Mouse (Mus musculus) lung, postnatal 10 days (tissue): ENCODE data around the gene Haus7.

Experiments
- DNase-seq: peaks from one replicate; pipeline ENCODE4 v3.0.0; 2021

Haus7 gene

GRCm38 (mm10) chrX:73458877-73459392 lies at the start of gene Haus7:
Gene Haus7 (minus strand): TSS chrX:73459044.
- peak; percentile 97 for DNase-seq

GRCm38 (mm10) chrX:73506577-73506976 lies 47.7 kb upstream of the Haus7 start:
- DNase-seq, result no peak

- no peak for DNase-seq
Measured at GRCm38 (mm10) chrX:73505130-73505735, 46.4 kb upstream of the Haus7 start.

GRCm38 (mm10) chrX:73496746-73497145 lies 37.9 kb upstream of the Haus7 start:
- no peak for DNase-seq

GRCm38 (mm10) chrX:73493567-73493966 lies 34.7 kb upstream of the Haus7 start:
- peak; percentile 84 for DNase-seq

- no peak for DNase-seq
Measured at GRCm38 (mm10) chrX:73490804-73491203, 32.0 kb upstream of the Haus7 start.

GRCm38 (mm10) chrX:73490186-73490585 lies 31.3 kb upstream of the Haus7 start:
- no peak for DNase-seq

GRCm38 (mm10) chrX:73486920-73487319 lies 28.1 kb upstream of the Haus7 start:
- no peak for DNase-seq

- DNase-seq, result no peak
Measured at GRCm38 (mm10) chrX:73484870-73485269, 26.0 kb upstream of the Haus7 start.

GRCm38 (mm10) chrX:73484076-73484475 lies 25.2 kb upstream of the Haus7 start:
- peak; percentile 41 for DNase-seq

GRCm38 (mm10) chrX:73483484-73483810 lies 24.6 kb upstream of the Haus7 start, which contains the start of gene Bgn:
Gene Bgn (plus strand): TSS chrX:73483602.
- DNase-seq, result peak; percentile 59

- DNase-seq, result peak; percentile 41
Measured at GRCm38 (mm10) chrX:73482643-73483483, 24.0 kb upstream of the Haus7 start.

GRCm38 (mm10) chrX:73480334-73480733 lies 21.5 kb upstream of the Haus7 start:
- peak; percentile 69 for DNase-seq

- DNase-seq, result peak; percentile 57
Measured at GRCm38 (mm10) chrX:73479656-73480055, 20.8 kb upstream of the Haus7 start.

GRCm38 (mm10) chrX:73477500-73477899 lies 18.7 kb upstream of the Haus7 start:
- no peak for DNase-seq

GRCm38 (mm10) chrX:73476621-73477020 lies 17.8 kb upstream of the Haus7 start:
- peak; percentile 88 for DNase-seq

GRCm38 (mm10) chrX:73475658-73476256 lies 16.9 kb upstream of the Haus7 start:
- DNase-seq, result no peak

- DNase-seq, result peak; percentile 77
Measured at GRCm38 (mm10) chrX:73474340-73475165, 15.7 kb upstream of the Haus7 start.

GRCm38 (mm10) chrX:73471764-73472163 lies 12.9 kb upstream of the Haus7 start:
- DNase-seq, result no peak

- DNase-seq, result no peak
Measured at GRCm38 (mm10) chrX:73468752-73469151, 9.9 kb upstream of the Haus7 start.

GRCm38 (mm10) chrX:73468330-73468729 lies 9.5 kb upstream of the Haus7 start:
- DNase-seq, result peak; percentile 50

GRCm38 (mm10) chrX:73467446-73468241 lies 8.8 kb upstream of the Haus7 start:
- DNase-seq, result peak; percentile 65
